Mouse (Mus musculus) c-Kit-positive CD71-negative TER-119-negative erythroid progenitor cells, embryonic 14.5 days (primary cell): ENCODE measurements around the gene Olfr1039.
A peak's percentile ranks its signal among the peaks of the same experiment; 100 is the strongest.
"Not testable (repeated sequence)": the region's sequence is repeated elsewhere in the genome, so short reads cannot be mapped to it uniquely, and the experiment has no call there.

Experiments
- DNase-seq: peaks from one replicate; pipeline ENCODE4 v3.0.0-alpha.2; 2013; ENCODE audit warnings: low read depth

The Olfr1039 gene

GRCm38 (mm10) chr2:86135828-86136227 lies at the start of gene Olfr1039:
Gene Olfr1039 (minus strand): TSS chr2:86135928.
- DNase-seq: no peak

GRCm38 (mm10) chr2:86179950-86180349 lies 44.2 kb upstream of the Olfr1039 start:
- no peak for DNase-seq

- no peak for DNase-seq
Observed at GRCm38 (mm10) chr2:86177720-86178119, 42.0 kb upstream of the Olfr1039 start, which contains the start of gene Olfr1044. Gene Olfr1044 (minus strand): TSS chr2:86177820.

GRCm38 (mm10) chr2:86175422-86175821 lies 39.7 kb upstream of the Olfr1039 start:
- DNase-seq: peak; percentile 16

GRCm38 (mm10) chr2:86167422-86167821 lies 31.7 kb upstream of the Olfr1039 start, which contains the start of gene Olfr1043:
Gene Olfr1043 (minus strand): TSS chr2:86167522.
- DNase-seq: no peak

- DNase-seq: no peak
Observed at GRCm38 (mm10) chr2:86161738-86162137, 26.0 kb upstream of the Olfr1039 start, which contains the start of gene Olfr1042. Gene Olfr1042 (minus strand): TSS chr2:86161838.

- no peak for DNase-seq
Observed at GRCm38 (mm10) chr2:86146632-86147031, 10.9 kb upstream of the Olfr1039 start, which contains the start of gene Olfr1040. Gene Olfr1040 (minus strand): TSS chr2:86146732.

- DNase-seq: no peak
Observed at GRCm38 (mm10) chr2:86087285-86087684, 48.4 kb downstream of the Olfr1039 start, which contains the start of gene Olfr1037. Gene Olfr1037 (minus strand): TSS chr2:86087385.

GRCm38 (mm10) chr2:86080478-86080877 lies 55.2 kb downstream of the Olfr1039 start:
- not testable (repeated sequence) for DNase-seq
